Mouse (Mus musculus) testis, adult 2 months (tissue): ENCODE measurements at regions not wholly inside any gene's neighbourhood (a gene's known extent, or its start where the extent isn't known, plus 50 kb on each side); places are given as distances from the start of the nearest gene placed in this dataset.

Experiments used
- CTCF ChIP-seq: fragments of 200-500 bp; IDR thresholded peaks from 2 replicates; pipeline ENCODE4 v1.5.1; 2012; ENCODE audit warnings: low read depth, mild to moderate bottlenecking, inconsistent platforms, low read length, moderate library complexity; ENCODE audit not compliant: control insufficient read depth, insufficient read depth, insufficient replicate concordance
- POLR2A ChIP-seq: fragments of 200-500 bp; IDR thresholded peaks from 2 replicates; pipeline ENCODE4 v1.6.1; 2012; ENCODE audit warnings: low read depth, mild to moderate bottlenecking, inconsistent platforms, low read length, moderate library complexity; ENCODE audit not compliant: control insufficient read depth

DNA sequence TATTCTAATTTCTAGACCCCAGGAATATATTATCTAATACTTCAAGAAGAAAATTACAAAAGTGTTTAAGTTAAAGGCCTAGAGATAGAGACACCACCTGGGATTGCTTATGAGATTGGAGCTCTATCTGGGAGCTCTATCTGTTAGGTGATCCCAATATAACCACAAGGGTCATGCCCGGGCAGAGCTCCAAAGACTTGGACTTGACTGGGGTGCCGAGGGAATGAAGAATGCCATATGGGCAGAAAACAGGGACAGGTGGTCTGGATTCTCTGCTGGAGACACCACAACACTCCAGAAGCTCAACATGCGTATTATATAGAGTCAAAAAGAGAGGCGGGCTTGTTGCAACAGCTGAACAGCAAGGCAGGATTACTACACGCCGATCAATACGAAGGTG lies 92.9 kb upstream of the Egflam start:
- TF ChIP-seq POLR2A (no peak), CTCF (no peak)
